Mouse (Mus musculus) heart, postnatal 10 days (tissue): ENCODE measurements around the gene Enpp5. TPM values are rescaled to one million over a fixed set of nuclear protein-coding genes. Genes with fewer than 3 reads are reported as not detected.

Experiments used
- DNase-seq, 2 experiments: peaks; one replicate each; pipeline ENCODE4 v3.0.0; 2021
- intact Hi-C: fragments of 180-260 bp; cut with DNase I; formaldehyde crosslinking; loops from one replicate; pipeline ENCODE4 v1.15.1; 2025
- total RNA-seq, 2 experiments: library from RNA; stranded (reverse); gene quantifications; 2 replicates each; pipeline ENCODE4 v1.2.3; 2021

Enpp5 gene
- total RNA-seq, 2 experiments from 2014 or later = 9.2 to 9.4 TPM

DNA sequence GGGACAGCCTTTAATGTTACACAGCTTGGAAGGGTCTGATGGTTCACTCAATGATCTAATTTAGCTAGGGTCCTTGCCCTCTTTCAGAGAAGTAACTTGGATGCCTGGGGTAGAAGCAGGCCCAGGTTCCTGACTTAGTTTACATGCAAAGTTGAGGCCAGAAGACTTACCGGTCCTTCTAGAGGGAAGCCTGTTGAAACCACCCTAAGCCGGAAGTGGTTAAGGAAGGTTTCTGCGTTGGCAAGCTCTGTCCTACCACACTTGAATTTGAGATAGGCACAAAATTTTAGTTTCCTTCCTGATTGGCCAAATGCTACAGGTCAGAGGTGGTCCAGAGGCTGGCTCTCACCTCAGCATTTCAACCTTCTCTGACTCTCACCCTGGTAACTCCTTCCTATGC, 9.6 kb downstream of the Enpp5 start:
- DNase-seq = no peak
- intact Hi-C loops = no loop called here

GRCm38 (mm10) chr17:44090916-44091315, 12.3 kb downstream of the Enpp5 start:
- intact Hi-C loops = no loop called here
- no peak for DNase-seq

GRCm38 (mm10) chr17:44091512-44091911, 12.9 kb downstream of the Enpp5 start:
- intact Hi-C loops = no loop called here
- no peak for DNase-seq

DNA sequence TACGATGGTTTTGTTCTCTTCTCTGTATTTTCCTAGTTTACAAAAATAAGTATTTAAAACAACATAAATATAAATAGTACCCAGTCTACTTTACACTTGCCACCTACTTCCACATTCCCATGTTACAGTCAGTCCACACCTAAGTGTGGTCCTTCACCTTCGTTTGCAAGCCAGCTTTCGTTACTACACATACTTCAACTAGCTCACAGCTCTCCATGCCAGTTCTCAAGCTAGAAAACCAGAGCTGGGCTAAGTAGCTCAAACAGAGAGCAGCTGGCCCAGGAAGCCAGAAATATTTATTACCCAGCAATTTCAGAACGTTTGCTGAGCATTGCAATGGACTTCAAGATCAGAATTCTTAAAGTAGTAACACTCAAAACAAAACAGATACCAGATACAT, 21.9 kb downstream of the Enpp5 start:
- DNase-seq = no peak
- intact Hi-C loops = loop anchor here (2.0 kb wide), 1 partner anchor 16 kb away; no protein-coding TSS in a partner anchor

DNA sequence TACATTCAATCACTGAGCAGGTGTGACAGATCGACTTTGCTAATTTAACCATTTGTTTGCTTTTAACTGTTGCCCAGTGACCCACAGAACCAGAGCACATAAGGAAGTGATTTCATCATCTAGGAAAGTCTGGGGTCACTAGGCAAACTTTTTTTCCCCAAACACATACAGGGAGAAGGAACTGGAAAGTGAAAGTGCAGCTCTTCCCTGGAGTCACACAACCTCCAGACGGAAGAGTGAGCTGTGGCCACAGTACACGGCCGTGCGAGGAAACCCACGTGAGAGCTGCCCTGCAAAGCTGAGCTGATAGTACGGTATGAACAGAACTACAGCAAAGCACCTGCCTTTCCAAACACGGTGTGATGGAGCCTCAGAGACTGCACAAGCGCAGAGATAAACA, 22.3 kb downstream of the Enpp5 start:
- intact Hi-C loops = loop anchor here (2.0 kb wide), 1 partner anchor 16 kb away; no protein-coding TSS in a partner anchor
- no peak for DNase-seq

GRCm38 (mm10) chr17:44101961-44102360, 23.3 kb downstream of the Enpp5 start:
- DNase-seq = no peak
- intact Hi-C loops = loop anchor here (2.0 kb wide), 1 partner anchor 15 kb away; no protein-coding TSS in a partner anchor

GRCm38 (mm10) chr17:44105287-44106138, 26.9 kb downstream of the Enpp5 start, which contains the start of gene Enpp4:
Gene Enpp4, minus strand, starts transcription at chr17:44105809.
- intact Hi-C loops = loop anchor here (2.0 kb wide), 1 partner anchor 27 kb away; the partner anchor contains the start of gene Enpp5

GRCm38 (mm10) chr17:44108331-44108730, 29.7 kb downstream of the Enpp5 start:
- DNase-seq = no peak

More at GRCm38 (mm10) chr17:44105287-44106138, 26.9 kb downstream of the Enpp5 start, which contains the start of gene Enpp4:
- peak; percentile 94 for DNase-seq

DNA sequence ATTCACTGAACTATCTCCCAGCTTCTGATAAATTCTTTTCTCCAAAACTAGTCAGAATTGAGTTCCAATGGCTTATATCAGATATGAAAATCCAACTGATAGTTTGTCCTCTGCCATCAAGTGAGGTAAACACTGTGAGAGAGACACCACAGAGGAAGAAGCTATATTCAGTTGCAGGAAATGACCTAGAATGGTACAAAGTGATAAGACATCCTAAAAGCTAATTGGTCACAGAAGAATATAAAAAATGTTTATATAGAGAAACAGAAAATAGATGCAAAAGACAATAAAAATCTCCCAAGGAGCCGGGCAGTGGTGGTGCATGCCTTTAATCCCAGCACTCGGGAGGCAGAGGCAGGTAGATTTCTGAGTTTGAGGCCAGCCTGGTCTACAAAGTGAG, 38.0 kb downstream of the Enpp5 start:
- intact Hi-C loops = loop anchor here (2.0 kb wide), 1 partner anchor 16 kb away; no protein-coding TSS in a partner anchor
- no peak for DNase-seq

More at GRCm38 (mm10) chr17:44108331-44108730, 29.7 kb downstream of the Enpp5 start:
- intact Hi-C loops = no loop called here

GRCm38 (mm10) chr17:44117721-44118120, 39.1 kb downstream of the Enpp5 start:
- DNase-seq = no peak
- intact Hi-C loops = loop anchor here (2.0 kb wide), 1 partner anchor 17 kb away; no protein-coding TSS in a partner anchor

DNA sequence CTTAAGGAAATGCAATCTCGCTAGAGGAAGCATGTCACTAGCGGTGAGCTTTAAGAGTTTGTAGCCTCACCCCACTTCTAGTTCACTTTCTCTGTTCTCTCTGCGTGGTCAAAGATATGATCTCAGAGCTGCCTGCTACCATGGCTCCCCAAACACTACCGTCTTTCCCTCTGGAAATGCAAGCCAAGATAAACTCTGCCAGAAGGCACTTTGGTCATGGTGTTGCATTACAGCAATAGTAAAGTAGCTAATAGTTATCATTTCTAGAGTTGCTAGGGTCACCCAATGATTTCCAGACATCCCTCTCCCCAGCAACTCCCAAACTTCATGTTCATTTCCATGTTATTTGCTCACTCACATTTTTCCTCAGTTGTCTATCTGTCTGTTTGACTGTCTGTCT, 39.6 kb downstream of the Enpp5 start:
- intact Hi-C loops = no loop called here
- no peak for DNase-seq

GRCm38 (mm10) chr17:44121366-44122100, 42.9 kb downstream of the Enpp5 start:
- intact Hi-C loops = no loop called here
- no peak for DNase-seq

DNA sequence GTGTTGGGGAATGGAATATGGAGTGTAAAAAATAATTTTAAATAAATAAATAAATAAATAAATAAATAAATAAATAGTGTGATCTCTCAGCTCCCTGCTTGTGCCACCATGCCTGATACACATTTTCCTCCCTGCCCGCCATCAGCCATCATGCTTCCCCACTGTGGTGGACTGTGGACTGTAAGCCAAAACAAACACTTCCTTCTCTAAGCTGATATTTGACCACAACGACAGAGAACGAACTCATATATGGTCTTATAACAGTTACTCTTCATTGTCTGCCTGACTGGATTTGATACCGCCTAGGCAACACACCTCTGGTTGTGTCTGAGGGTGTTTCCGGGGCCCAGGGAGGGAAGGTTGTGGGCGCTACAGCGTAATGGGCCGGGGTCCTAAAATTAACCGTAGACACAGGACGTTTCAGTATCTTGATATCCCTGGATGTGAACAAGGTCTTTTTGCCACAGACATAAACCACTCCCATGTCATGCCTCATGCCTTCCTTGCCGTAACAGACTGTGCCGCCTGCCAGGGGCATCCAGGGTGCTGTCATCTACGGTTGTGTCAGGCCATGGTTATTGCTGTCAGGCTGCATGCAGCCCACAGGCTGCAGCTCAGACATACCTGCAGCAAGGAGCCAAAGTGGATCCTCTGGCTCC, 50.6 kb downstream of the Enpp5 start:
- DNase-seq = no peak
- intact Hi-C loops = loop anchor here (5.0 kb wide), 1 partner anchor 432 kb away; no protein-coding TSS in a partner anchor

GRCm38 (mm10) chr17:44130429-44130828, 51.8 kb downstream of the Enpp5 start:
- peak; percentile 63 to 85 for DNase-seq
- intact Hi-C loops = loop anchor here (1.0 to 10.0 kb wide), 3 partner anchors 54 to 326 kb away; partner anchors contain the start of gene Rcan2

GRCm38 (mm10) chr17:44134106-44134505, 55.5 kb downstream of the Enpp5 start:
- intact Hi-C loops = loop anchor here (10.0 kb wide), 1 partner anchor 329 kb away; the partner anchor contains the start of gene Rcan2

DNA sequence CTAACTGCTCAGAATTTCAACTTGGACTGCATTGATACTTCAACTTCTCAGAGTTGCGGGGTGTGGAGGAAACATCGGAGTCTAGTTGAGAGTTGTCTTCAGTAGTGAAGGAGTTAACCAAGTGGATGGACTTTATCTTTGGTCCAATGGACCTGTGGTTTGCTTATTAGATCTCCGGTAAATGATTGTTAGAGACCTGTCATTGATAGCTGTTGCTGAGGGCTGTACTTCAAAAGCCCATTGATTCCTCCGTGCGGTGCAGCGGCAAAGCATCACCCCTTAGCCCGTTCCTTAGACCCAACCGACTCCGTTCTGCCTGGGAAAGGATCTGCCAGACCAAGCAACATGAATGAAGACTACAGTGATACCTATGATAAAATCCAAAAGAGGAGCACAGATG, 55.9 kb downstream of the Enpp5 start:
- intact Hi-C loops = loop anchor here (10.0 kb wide), 1 partner anchor 330 kb away; the partner anchor contains the start of gene Rcan2

More at GRCm38 (mm10) chr17:44134106-44134505, 55.5 kb downstream of the Enpp5 start:
- DNase-seq = no peak

GRCm38 (mm10) chr17:44136018-44136417, 57.4 kb downstream of the Enpp5 start:
- no peak for DNase-seq
- intact Hi-C loops = loop anchor here (10.0 kb wide), 1 partner anchor 331 kb away; the partner anchor contains the start of gene Rcan2

More for the DNA sequence above, 55.9 kb downstream of the Enpp5 start:
- no peak for DNase-seq
